9 mouse cellular contexts compared by ENCODE assay signal in genomic region chr12:85600637-85601036, GRCm38 (mm10). TPM values are rescaled to one million over a fixed set of nuclear protein-coding genes. Genes with fewer than 3 reads are reported as not detected.
A peak's percentile ranks its signal among the peaks of the same experiment; 100 is the strongest.
DNase-seq lines count a peak whose midpoint lies in the region; ATAC-seq lines count a peak whose summit lies in the region.
"Had no signal": no experiment of that assay in that cellular context is flagged by ENCODE, and none has a peak within 500 bp of the region (broad histone marks: within the 10 kb centered on the region; RNA-seq: fewer than 3 reads in every experiment).

No protein-coding gene starts in this region.

- H3K9ac ChIP-seq in heart, embryonic 14.5 days (ENCODE audit: low read length), result peak overlapping the region; percentile 91; the same call in 1 of the 2 replicates
- H3K9ac ChIP-seq in hindbrain, embryonic 16.5 days (ENCODE audit: low read depth, low read length), result peak overlapping the region; percentile 96
- H3K9ac ChIP-seq in midbrain, embryonic 14.5 days (replicated peaks; ENCODE audit: low read length), result peak overlapping the region; percentile 92; the same call in 1 of the 2 replicates

- no peak for ATAC-seq in heart, embryonic 14.5 days (ENCODE audit: insufficient number of reproducible peaks, insufficient read depth, low FRiP score, low read depth)
- no peak for ATAC-seq in hindbrain, embryonic 16.5 days
- ATAC-seq in midbrain, embryonic 14.5 days (ENCODE audit: low FRiP score, low TSS enrichment), result no peak

- H3K36me3 ChIP-seq in heart, embryonic 14.5 days (ENCODE audit: control insufficient read depth, insufficient read depth, low read length), result peaks cover 12% of the 10 kb centered on the region; the same call in 1 of the 2 replicates
- H3K36me3 ChIP-seq in embryonic facial prominence, embryonic 10.5 days (replicated peaks), result no peaks in the 10 kb centered on the region
- no peaks in the 10 kb centered on the region for H3K36me3 ChIP-seq in hindbrain, embryonic 16.5 days (ENCODE audit: control insufficient read depth, insufficient read depth, low read length)
- H3K36me3 ChIP-seq in midbrain, embryonic 14.5 days (ENCODE audit: control insufficient read depth, insufficient read depth, low read length), result no peaks in the 10 kb centered on the region

- 39% methylated on average over 7 of the region's 7 CpGs for WGBS in heart, embryonic 14.5 days
- 41% methylated on average over 7 of the region's 7 CpGs for WGBS in embryonic facial prominence, embryonic 10.5 days
- 45% methylated on average over 7 of the region's 7 CpGs for WGBS in hindbrain, embryonic 16.5 days
- WGBS in midbrain, embryonic 14.5 days, result 51% methylated on average over 7 of the region's 7 CpGs

- no peak overlapping the region for H3K27ac ChIP-seq in heart, embryonic 14.5 days (replicated peaks in 1 of 2; ENCODE audit: control insufficient read depth in 1 of 2, insufficient read depth in 1 of 2, low read depth in 2 of 2, low read length in 2 of 2)
- no peak overlapping the region for H3K27ac ChIP-seq in embryonic facial prominence, embryonic 10.5 days (replicated peaks)
- H3K27ac ChIP-seq in hindbrain, embryonic 16.5 days (ENCODE audit: low read depth, low read length), result no peak overlapping the region
- no peak overlapping the region for H3K27ac ChIP-seq in midbrain, embryonic 14.5 days (replicated peaks; ENCODE audit: low read depth, low read length)

- no peak for DNase-seq in heart, postnatal 10 days
- no peak for DNase-seq in embryonic facial prominence, embryonic 10.5 days (ENCODE audit: low spot score)
- DNase-seq in midbrain, embryonic 14.5 days, result no peak
- no peak for DNase-seq in thymus, postnatal 25 days
- no peak for DNase-seq in retina, embryonic 14.5 days (ENCODE audit: low spot score)
- no peak for DNase-seq in left cerebral cortex, adult 11 months (ENCODE audit: low spot score)
- DNase-seq: gastrocnemius, postnatal 10 days had no signal

- H3K4me1 ChIP-seq in heart, embryonic 14.5 days (ENCODE audit: control insufficient read depth in 2 of 2, insufficient read depth in 2 of 2, low read length in 2 of 2), result peaks cover 33 to 56% of the 10 kb centered on the region in 2 experiments
- H3K4me1 ChIP-seq in embryonic facial prominence, embryonic 10.5 days, result peaks cover 44% of the 10 kb centered on the region
- peaks cover 30% of the 10 kb centered on the region for H3K4me1 ChIP-seq in hindbrain, embryonic 16.5 days (ENCODE audit: control insufficient read depth, insufficient read depth, low read depth, low read length)
- peaks cover 28% of the 10 kb centered on the region for H3K4me1 ChIP-seq in midbrain, embryonic 14.5 days (ENCODE audit: control insufficient read depth, insufficient read depth, low read length)

- H3K9me3 ChIP-seq in heart, embryonic 14.5 days (ENCODE audit: control insufficient read depth, low read length), result no peaks in the 10 kb centered on the region
- no peaks in the 10 kb centered on the region for H3K9me3 ChIP-seq in embryonic facial prominence, embryonic 10.5 days
- H3K9me3 ChIP-seq in hindbrain, embryonic 16.5 days (ENCODE audit: control insufficient read depth, low read length), result no peaks in the 10 kb centered on the region
- no peaks in the 10 kb centered on the region for H3K9me3 ChIP-seq in midbrain, embryonic 14.5 days (ENCODE audit: control insufficient read depth, low read length)

- H3K4me2 ChIP-seq in heart, embryonic 14.5 days (ENCODE audit: low read length), result peak overlapping the region; percentile 89
- peak overlapping the region; percentile 62 for H3K4me2 ChIP-seq in hindbrain, embryonic 16.5 days (ENCODE audit: low read length)
- peak overlapping the region; percentile 87 for H3K4me2 ChIP-seq in midbrain, embryonic 14.5 days (ENCODE audit: low read length)

- intact Hi-C loops in heart, postnatal 10 days (cut with DNase I), result no loop called here

- no peaks in the 10 kb centered on the region for H3K27me3 ChIP-seq in heart, embryonic 14.5 days (ENCODE audit: control insufficient read depth, insufficient read depth, low read length)
- H3K27me3 ChIP-seq in embryonic facial prominence, embryonic 10.5 days (replicated peaks; ENCODE audit: low read depth, poor library complexity, severe bottlenecking), result peaks cover 54% of the 10 kb centered on the region
- H3K27me3 ChIP-seq in hindbrain, embryonic 16.5 days (replicated peaks; ENCODE audit: control insufficient read depth, insufficient read depth, low read length), result no peaks in the 10 kb centered on the region
- no peaks in the 10 kb centered on the region for H3K27me3 ChIP-seq in midbrain, embryonic 14.5 days (ENCODE audit: control insufficient read depth, insufficient read depth, low read length)

- H3K4me3 ChIP-seq in heart, embryonic 14.5 days (ENCODE audit: control insufficient read depth in 1 of 2, insufficient read depth in 1 of 2, low read depth in 1 of 2, low read length in 2 of 2), result peak overlapping the region in 1 of 2 experiments; percentile 83; a peak in 2 of 4 replicates
- H3K4me3 ChIP-seq in embryonic facial prominence, embryonic 10.5 days, result peak overlapping the region; percentile 82
- peak overlapping the region; percentile 87 for H3K4me3 ChIP-seq in hindbrain, embryonic 16.5 days (ENCODE audit: low read length)
- peak overlapping the region; percentile 81; the same call in 1 of the 2 replicates for H3K4me3 ChIP-seq in midbrain, embryonic 14.5 days (replicated peaks; ENCODE audit: low read depth, low read length)

RNA-seq across cellular contexts. Expression of gene Jdp2, which starts 1.8 kb away (rescaled TPM):
- polyA plus RNA-seq in heart, embryonic 14.5 days (2014; fragmentation: Nextera tagmentation; extraction: Ambion mirVana), result 0.58 and 0.61 TPM in 2 replicates
- total RNA-seq in heart, postnatal 10 days (2021), result 10 to 100 TPM; 12.6 to 20.2 TPM
- polyA plus RNA-seq in embryonic facial prominence, embryonic 10.5 days (2016; fragmentation: Nextera tagmentation; extraction: Ambion mirVana), result 0.15 and 0.48 TPM in 2 replicates
- 0.26 and 0.56 TPM in 2 replicates for polyA plus RNA-seq in hindbrain, embryonic 16.5 days (2015; fragmentation: Nextera tagmentation; extraction: Ambion mirVana)
- polyA plus RNA-seq in midbrain, embryonic 14.5 days (2014; fragmentation: Nextera tagmentation; extraction: Ambion mirVana), result 0.68 and 1.1 TPM in 2 replicates
